Mouse (Mus musculus) left cerebral cortex, postnatal 4 days (tissue): ENCODE data around the gene Fuom. TPM values are rescaled to one million over a fixed set of nuclear protein-coding genes. Genes with fewer than 3 reads are reported as not detected.

Source experiments
- DNase-seq: peaks from one replicate; pipeline ENCODE4 v3.0.0-alpha.2; 2022
- intact Hi-C: fragments of 180-260 bp; cut with DNase I; formaldehyde crosslinking; loops from one replicate; pipeline ENCODE4 v1.15.1; 2025
- total RNA-seq, 2 experiments: library from RNA; stranded (reverse); gene quantifications; 2 replicates each; pipeline ENCODE4 v1.2.3; 2021

Fuom gene
- total RNA-seq, 2 experiments from 2014 or later, result 10.4 to 15.3 TPM

GRCm38 (mm10) chr7:140104009-140104408 lies 1.8 kb upstream of the Fuom start:
- intact Hi-C loops, result no loop called here
- no peak for DNase-seq

- intact Hi-C loops, result no loop called here
- DNase-seq, result no peak
Measured at GRCm38 (mm10) chr7:140101498-140101897, 743 bp downstream of the Fuom start.

DNA sequence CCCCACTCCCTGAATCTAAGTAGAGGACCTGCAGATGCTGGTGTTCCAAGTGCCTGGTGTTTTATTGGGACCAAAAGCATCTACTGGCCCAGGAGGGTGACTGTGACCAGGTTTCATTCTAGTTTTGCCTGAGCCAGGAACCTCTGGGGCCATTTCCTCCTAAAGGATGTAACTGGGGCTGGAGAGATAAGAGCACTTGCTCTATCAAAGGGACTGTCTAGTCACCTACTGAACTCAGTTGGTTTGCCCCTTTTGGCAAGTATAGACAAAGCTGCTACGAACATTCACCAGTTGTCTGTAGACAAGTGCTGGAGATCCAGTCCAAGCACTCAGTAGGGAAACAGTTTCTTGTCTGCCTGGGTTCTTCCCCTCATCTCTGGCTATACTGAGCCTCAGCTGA lies 3.8 kb downstream of the Fuom start:
- intact Hi-C loops, result no loop called here
- no peak for DNase-seq

- no peak for DNase-seq
- intact Hi-C loops, result no loop called here
Measured at GRCm38 (mm10) chr7:140096055-140096454, 6.2 kb downstream of the Fuom start.

DNA sequence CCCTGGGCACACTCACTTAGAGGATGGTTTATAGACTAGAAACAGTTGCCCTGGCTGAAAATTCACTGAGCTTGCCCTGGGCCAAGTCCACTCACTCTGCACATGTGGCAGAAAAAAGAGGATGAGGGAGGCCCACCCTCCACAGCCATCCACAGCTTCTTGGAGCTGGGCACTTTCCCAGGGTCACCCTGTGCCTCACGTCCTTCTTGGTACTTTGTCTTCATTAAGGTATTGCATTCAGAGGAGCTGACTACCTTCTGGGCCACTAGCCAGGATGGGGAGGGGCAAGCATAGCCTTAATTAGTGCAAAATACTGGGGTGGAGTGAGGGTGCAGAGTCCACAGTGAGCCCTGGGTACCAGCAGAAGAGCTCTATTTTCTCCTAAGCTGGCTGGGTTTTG lies 6.7 kb downstream of the Fuom start:
- intact Hi-C loops, result no loop called here
- no peak for DNase-seq

DNA sequence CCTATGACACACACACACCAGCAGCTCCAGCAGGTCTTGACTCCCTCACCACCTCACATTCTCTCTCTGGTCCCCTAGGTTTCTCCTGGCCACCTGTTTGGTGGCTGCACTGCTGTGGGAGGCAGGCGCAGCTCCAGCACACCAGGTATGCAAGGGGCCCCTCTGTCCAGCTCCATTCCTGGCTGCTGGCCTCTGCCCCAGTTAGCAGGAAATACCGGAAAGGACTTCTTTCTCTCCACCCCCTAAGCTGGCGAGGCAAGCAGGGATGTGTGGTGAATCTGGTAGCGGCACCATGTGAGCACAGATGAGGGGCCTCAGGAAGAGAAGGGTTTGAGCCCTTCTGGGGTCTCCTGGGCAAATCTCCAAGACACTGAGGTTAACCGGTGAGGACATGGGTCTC lies 7.3 kb downstream of the Fuom start:
- intact Hi-C loops, result no loop called here
- DNase-seq, result no peak

GRCm38 (mm10) chr7:140092924-140093528 lies 9.2 kb downstream of the Fuom start, which contains the start of gene Prap1:
Gene Prap1 (plus strand): TSS chr7:140093395.
- DNase-seq, result no peak
- intact Hi-C loops, result no loop called here

GRCm38 (mm10) chr7:140090601-140091000 lies 11.6 kb downstream of the Fuom start:
- intact Hi-C loops, result no loop called here
- DNase-seq, result no peak

DNA sequence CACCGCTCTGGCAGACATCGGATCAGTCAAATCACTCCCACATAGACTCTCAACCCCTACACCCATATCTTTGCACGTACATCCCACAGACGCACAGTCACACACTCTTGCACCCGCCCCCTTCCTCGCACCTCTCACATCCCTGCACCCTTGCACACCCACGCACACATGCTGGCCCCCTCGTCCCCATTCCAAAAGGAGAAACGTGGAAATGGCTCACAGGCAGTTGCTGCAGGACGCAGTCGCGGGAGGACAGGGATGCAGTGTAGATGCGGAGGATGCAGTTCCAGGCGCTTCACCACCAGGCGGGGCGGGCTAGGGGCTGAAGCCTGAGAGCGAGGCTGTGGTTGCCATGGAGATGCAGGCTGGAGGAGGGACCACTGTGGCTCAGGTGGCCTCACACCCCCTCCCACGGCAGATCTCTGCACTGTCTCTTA lies 20.0 kb downstream of the Fuom start, which contains the start of gene Caly:
TSS of gene Caly (minus strand) at position 307 of the 437 bp plus-strand sequence.
- intact Hi-C loops, result no loop called here
- DNase-seq, result peak; percentile 92

DNA sequence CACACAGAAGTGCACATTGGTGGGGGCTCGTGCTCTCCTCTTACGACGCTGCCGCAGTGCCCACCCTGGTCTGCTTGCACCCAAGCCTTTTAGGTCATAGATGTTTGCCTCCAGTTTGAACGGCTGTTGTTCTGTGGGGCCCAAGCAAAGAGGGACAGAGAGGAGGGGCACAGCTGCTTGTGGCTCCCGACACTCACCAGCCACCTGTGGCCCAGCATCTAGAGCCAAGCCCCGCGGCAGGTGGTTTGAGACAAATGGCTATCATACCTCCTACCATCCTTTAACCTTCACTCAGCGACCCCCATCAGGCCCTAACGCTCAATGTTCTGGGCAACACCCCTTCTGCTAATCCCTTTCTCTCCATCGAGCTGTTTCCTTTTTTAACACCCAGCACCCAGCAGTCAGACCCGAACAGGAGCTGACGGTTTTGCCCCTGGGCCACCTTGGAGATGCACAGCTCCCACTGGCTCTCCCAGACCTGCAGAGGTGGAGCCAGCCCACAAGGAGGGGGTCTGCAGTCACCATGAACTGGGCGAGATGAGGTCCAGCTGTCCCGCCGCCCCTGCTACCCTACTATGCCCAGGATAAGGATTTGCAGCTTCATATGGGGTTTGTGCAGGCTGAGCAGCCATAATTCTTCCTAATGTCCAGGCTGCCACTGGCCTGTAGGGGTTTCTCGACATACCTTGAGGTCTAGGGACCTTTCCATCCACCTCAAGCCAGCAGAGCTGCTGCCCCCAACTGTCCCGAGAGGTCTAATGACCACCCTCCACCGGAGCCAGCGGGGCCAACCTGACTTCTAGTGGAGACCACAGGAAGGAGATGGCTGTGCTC lies 20.6 kb downstream of the Fuom start:
- intact Hi-C loops, result no loop called here
- peak; percentile 39 for DNase-seq

- peak; percentile 87 for DNase-seq
- intact Hi-C loops, result no loop called here
Measured at GRCm38 (mm10) chr7:140080503-140081156, 21.6 kb downstream of the Fuom start.

- intact Hi-C loops, result loop anchor here (5.0 to 10.0 kb wide), 2 partner anchors 746 to 804 kb away; partner anchors contain the start of genes Psmd13, Sirt3 and Zfp941
- peak; percentile 76 for DNase-seq
Measured at GRCm38 (mm10) chr7:140078711-140079110, 23.5 kb downstream of the Fuom start.

- intact Hi-C loops, result loop anchor here (5.0 to 10.0 kb wide), 2 partner anchors 747 to 805 kb away; partner anchors contain the start of genes Psmd13, Sirt3 and Zfp941
- DNase-seq, result no peak
Measured at GRCm38 (mm10) chr7:140077698-140078097, 24.5 kb downstream of the Fuom start.

GRCm38 (mm10) chr7:140070042-140070711 lies 32.1 kb downstream of the Fuom start:
- intact Hi-C loops, result loop anchor here (10.0 kb wide), 1 partner anchor 755 kb away; the partner anchor contains the start of gene Zfp941
- no peak for DNase-seq

GRCm38 (mm10) chr7:140067397-140067796 lies 34.8 kb downstream of the Fuom start:
- no peak for DNase-seq
- intact Hi-C loops, result no loop called here

DNA sequence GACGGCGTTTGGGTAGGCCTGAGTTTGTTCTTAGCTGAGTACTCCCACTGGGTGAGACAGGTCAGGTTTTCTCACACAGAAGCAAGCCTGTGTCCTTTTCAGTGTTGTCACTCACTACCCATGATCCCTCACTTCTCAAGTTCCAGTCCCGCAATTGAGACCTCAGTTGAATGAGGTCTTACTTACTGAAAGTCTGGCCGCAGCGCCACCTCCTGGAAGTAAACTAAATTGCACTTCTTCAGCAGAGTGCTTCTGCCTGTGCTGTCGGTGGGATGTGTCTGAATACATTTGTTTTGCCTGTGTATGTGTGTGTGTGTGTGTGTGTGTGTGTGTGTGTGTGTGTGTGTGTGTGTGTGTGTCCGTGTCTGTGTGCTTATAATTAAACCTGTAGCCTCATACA lies 39.1 kb downstream of the Fuom start:
- intact Hi-C loops, result no loop called here
- DNase-seq, result peak; percentile 79

- intact Hi-C loops, result no loop called here
- peak; percentile 35 for DNase-seq
Measured at GRCm38 (mm10) chr7:140062307-140062706, 39.9 kb downstream of the Fuom start.

DNA sequence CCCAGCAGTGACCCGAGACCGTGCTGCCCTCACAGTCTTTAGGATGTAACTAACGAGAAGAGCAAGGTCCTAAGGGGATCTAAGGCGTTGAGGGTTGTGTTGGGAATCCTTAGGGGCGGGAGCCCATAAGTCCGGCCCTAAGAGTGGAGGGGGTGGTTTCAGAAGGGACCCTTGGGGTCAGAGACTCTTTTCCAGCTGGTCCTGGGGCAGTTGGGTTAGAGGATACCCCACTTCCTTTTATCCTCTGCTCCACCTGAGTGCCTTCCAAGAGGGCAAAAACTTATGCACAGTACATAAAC lies 40.5 kb downstream of the Fuom start:
- no peak for DNase-seq
- intact Hi-C loops, result no loop called here

DNA sequence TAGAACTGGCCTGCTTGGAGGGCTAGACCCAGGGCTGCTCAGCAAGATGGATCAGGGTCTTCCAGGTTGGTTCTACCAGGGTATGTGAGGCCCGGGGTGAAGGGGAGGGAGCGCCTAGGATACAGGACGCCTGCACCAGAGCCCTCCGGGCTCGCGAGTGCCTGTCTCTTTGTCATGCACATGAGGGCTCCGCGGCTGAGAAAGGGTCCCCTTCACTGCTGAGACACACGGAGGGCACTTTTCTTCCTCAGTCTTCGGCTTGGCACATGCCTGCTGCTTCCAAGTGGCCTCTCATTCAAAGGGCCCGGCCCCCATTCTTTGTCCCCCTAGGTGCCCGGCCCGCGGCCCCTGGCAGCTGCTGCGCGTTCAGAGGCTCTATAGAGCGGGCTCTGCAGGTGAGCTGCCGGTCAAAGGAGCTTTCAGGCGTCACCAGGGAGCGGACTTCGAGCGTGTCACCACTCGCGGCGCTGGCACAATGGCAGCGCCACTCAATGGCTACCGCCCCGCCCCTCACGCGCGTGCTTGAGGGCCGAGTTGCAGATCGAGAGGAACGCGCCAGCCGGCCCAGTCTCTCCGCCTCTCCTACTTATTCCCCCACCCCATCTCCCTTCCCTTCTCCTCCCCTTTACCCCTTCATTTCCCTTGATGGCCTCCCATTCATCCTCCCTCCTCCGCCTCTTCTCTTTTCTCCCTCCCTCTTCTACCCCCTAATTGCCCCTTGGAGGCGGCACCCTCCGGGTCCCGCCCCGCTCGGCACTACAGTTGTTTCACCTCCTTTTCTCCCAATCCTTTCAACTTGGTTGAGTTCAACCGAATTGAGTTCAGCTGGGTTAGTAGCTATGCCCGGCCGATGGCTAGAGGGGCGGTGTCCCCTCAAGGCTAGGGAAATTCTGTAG lies 41.1 kb downstream of the Fuom start:
- DNase-seq, result peak; percentile 57
- intact Hi-C loops, result no loop called here

DNA sequence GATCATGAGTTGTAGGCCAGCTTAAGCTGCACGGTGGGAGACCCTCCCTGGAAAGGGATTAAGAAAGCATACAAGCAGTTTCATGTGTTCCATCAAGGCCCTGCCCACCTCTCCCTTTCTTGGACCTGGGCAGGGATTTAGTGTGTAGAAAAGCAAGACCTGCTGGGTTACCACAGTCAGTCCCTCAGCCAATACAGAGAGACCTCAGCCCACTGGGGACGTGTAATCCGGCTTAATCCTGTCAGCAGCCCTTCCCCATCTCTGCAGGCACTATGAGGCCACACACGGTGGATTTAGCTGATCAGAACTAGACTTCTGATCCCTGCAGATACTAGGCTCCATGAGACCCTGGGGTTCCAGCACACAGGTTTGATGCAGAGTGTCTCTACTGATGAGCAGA lies 42.6 kb downstream of the Fuom start:
- intact Hi-C loops, result loop anchor here (10.0 kb wide), 1 partner anchor 415 kb away; no protein-coding TSS in a partner anchor
- no peak for DNase-seq
